ENCODE assay signal across 9 mouse cellular contexts in the genomic region with DNA sequence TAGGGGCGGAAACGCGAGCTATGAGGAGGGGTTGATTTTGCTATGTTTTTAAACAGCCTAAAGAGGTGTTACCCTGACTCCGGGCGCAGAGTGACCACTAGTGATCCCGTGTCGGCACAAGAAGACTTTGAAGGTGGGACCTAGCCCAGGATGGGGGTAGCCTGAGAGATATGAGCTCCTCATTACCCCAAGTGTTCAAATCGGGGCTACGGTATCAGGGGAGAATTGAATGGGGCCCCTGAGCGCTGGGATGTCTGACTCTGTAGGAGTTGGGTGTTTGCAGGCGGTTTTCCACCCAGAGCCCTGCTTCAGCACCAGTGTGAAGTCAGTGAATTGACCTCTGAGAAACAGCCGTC. TPM values are rescaled to one million over a fixed set of nuclear protein-coding genes. Genes with fewer than 3 reads are reported as not detected.
DNase-seq lines count a peak whose midpoint lies in the region; ATAC-seq and TF ChIP-seq lines count a peak whose summit lies in the region.
"Had no signal": no experiment of that assay in that cellular context is flagged by ENCODE, and none has a peak within 500 bp of the region (broad histone marks: within the 10 kb centered on the region; RNA-seq: fewer than 3 reads in every experiment).

No protein-coding gene starts in this region.

- no peaks in the 10 kb centered on the region; the same call in 1 of the 2 replicates for H3K36me3 ChIP-seq in embryonic facial prominence, embryonic 13.5 days
- H3K36me3 ChIP-seq in intestine, embryonic 15.5 days, result no peaks in the 10 kb centered on the region
- no peaks in the 10 kb centered on the region for H3K36me3 ChIP-seq in myocyte (ENCODE audit: control insufficient read depth, insufficient read depth)

- H3K27me3 ChIP-seq in embryonic facial prominence, embryonic 13.5 days, result no peaks in the 10 kb centered on the region
- no peaks in the 10 kb centered on the region for H3K27me3 ChIP-seq in intestine, embryonic 15.5 days (replicated peaks)
- no peaks in the 10 kb centered on the region for H3K27me3 ChIP-seq in myocyte (ENCODE audit: control insufficient read depth, insufficient read depth, insufficient read length)

- H3K79me2 ChIP-seq in myocyte (ENCODE audit: control insufficient read depth, insufficient read depth), result no peaks in the 10 kb centered on the region

- no peak for TF ChIP-seq CTCF in left cerebral cortex, adult 2 months (IDR thresholded peaks at IDR 0.05)

- intact Hi-C loops in left cerebral cortex, adult 2 months (cut with DNase I), result loop anchor here (1.0 to 10.0 kb wide), 3 partner anchors 48 to 157 kb away; a partner anchor contains a TSS
- intact Hi-C loops in left cerebral cortex, postnatal 25 days (cut with DNase I), result loop anchor here (1.0 to 10.0 kb wide), 4 partner anchors 25 to 187 kb away; a partner anchor contains a TSS

- no peak overlapping the region for H3ac ChIP-seq in myocyte (ENCODE audit: control insufficient read depth, insufficient read length)

- peak overlapping the region; percentile 77 for H3K9ac ChIP-seq in embryonic facial prominence, embryonic 13.5 days
- H3K9ac ChIP-seq in intestine, embryonic 15.5 days, result peak overlapping the region; percentile 50

- peak overlapping the region; percentile 91 for H3K27ac ChIP-seq in left cerebral cortex, adult 2 months
- H3K27ac ChIP-seq in embryonic facial prominence, embryonic 13.5 days, result no peak overlapping the region
- H3K27ac ChIP-seq in intestine, embryonic 15.5 days, result no peak overlapping the region

- peaks cover 15% of the 10 kb centered on the region for H3K4me1 ChIP-seq in embryonic facial prominence, embryonic 13.5 days
- peaks cover 5% of the 10 kb centered on the region for H3K4me1 ChIP-seq in intestine, embryonic 15.5 days (replicated peaks)

- no peak for TF ChIP-seq POLR2A in myocyte (IDR thresholded peaks at IDR 0.05; ENCODE audit: insufficient read length, low read depth)

- DNase-seq in left cerebral cortex, adult 2 months (ENCODE audit: extremely low spot score in 1 of 2, low spot score in 2 of 2), result no peak
- DNase-seq in left cerebral cortex, postnatal 25 days (ENCODE audit: low spot score in 2 of 2), result no peak
- DNase-seq in urinary bladder, postnatal 25 days (ENCODE audit: low spot score), result no peak
- no peak for DNase-seq in embryo, embryonic 11 days
- no peak for DNase-seq in frontal cortex, postnatal 36 days (ENCODE audit: low spot score in 2 of 2)

- no peaks in the 10 kb centered on the region for H3K9me3 ChIP-seq in embryonic facial prominence, embryonic 13.5 days
- no peaks in the 10 kb centered on the region for H3K9me3 ChIP-seq in intestine, embryonic 15.5 days

- peak; percentile 8; the same call in 1 of the 2 replicates for ATAC-seq in embryonic facial prominence, embryonic 13.5 days (ENCODE audit: insufficient number of reproducible peaks, insufficient read depth, low FRiP score, low TSS enrichment, low read depth)
- ATAC-seq in intestine, embryonic 15.5 days, result peak; percentile 50; the same call in 1 of the 2 replicates

- WGBS in embryonic facial prominence, embryonic 13.5 days, result 19% methylated on average over 12 of the region's 12 CpGs
- 20% methylated on average over 12 of the region's 12 CpGs for WGBS in intestine, embryonic 15.5 days

- H3K4me3 ChIP-seq in left cerebral cortex, adult 2 months, result peak overlapping the region; percentile 74
- H3K4me3 ChIP-seq in embryonic facial prominence, embryonic 13.5 days, result peak overlapping the region; percentile 67
- H3K4me3 ChIP-seq in intestine, embryonic 15.5 days (replicated peaks), result peak overlapping the region; percentile 52
- peak overlapping the region; percentile 40 for H3K4me3 ChIP-seq in myocyte

- peak overlapping the region; percentile 89 for H3K4me2 ChIP-seq in embryonic facial prominence, embryonic 13.5 days
- H3K4me2 ChIP-seq in intestine, embryonic 15.5 days (replicated peaks), result peak overlapping the region; percentile 81
- peak overlapping the region; percentile 77 for H3K4me2 ChIP-seq in myocyte (ENCODE audit: low read depth)

TF ChIP-seq in myocyte, 11 proteins besides CTCF, POLR2A, EP300 and RAD21:
- TF ChIP-seq TCF3 (IDR thresholded peaks at IDR 0.05; ENCODE audit: insufficient read length, low read depth) (no peak), REST (IDR thresholded peaks at IDR 0.05; ENCODE audit: insufficient read depth, insufficient read length) (no peak), E2F4 (IDR thresholded peaks at IDR 0.05; ENCODE audit: insufficient read depth) (no peak), TCF12 (IDR thresholded peaks at IDR 0.05; ENCODE audit: insufficient read depth, poor library complexity, severe bottlenecking) (no peak), MYOG (IDR thresholded peaks at IDR 0.05; ENCODE audit: control insufficient read depth in 1 of 3, insufficient read depth in 1 of 3, insufficient read length in 2 of 3, low read depth in 2 of 3) (no peak), MAX (IDR thresholded peaks at IDR 0.05; ENCODE audit: low read depth) (no peak), CEBPB (IDR thresholded peaks at IDR 0.05; ENCODE audit: insufficient read depth, poor library complexity, severe bottlenecking) (no peak), POLR2AphosphoS2 (IDR thresholded peaks at IDR 0.05; ENCODE audit: insufficient read length, low read depth) (no peak)

RNA-seq across cellular contexts. Expression of a gene that starts 11.1 kb away (rescaled TPM):
- total RNA-seq in left cerebral cortex, adult 2 months (2021), result 10 to 100 TPM; 60.9 to 72.6 TPM
- total RNA-seq in left cerebral cortex, postnatal 25 days (2021), result 10 to 100 TPM; 52.3 to 58.2 TPM
- polyA plus RNA-seq in embryonic facial prominence, embryonic 13.5 days (2015; fragmentation: Nextera tagmentation; extraction: Ambion mirVana), result 17.4 and 20.3 TPM in 2 replicates
- 22.2 and 24.8 TPM in 2 replicates for polyA plus RNA-seq in intestine, embryonic 15.5 days (2015; fragmentation: Nextera tagmentation; extraction: Ambion mirVana)
- polyA plus RNA-seq in myocyte (2012; fragmentation: generic; extraction: Trizol), result 0.17 TPM

RNA-seq across cellular contexts. Expression of a gene that starts 25.1 kb away (rescaled TPM):
- total RNA-seq in left cerebral cortex, adult 2 months (2021), result 10 to 100 TPM; 68.7 to 75.0 TPM
- total RNA-seq in left cerebral cortex, postnatal 25 days (2021), result 10 to 100 TPM; 70.0 to 76.6 TPM
- polyA plus RNA-seq in embryonic facial prominence, embryonic 13.5 days (2015; fragmentation: Nextera tagmentation; extraction: Ambion mirVana), result 12.6 and 13.5 TPM in 2 replicates
- polyA plus RNA-seq in intestine, embryonic 15.5 days (2015; fragmentation: Nextera tagmentation; extraction: Ambion mirVana), result 5.3 and 5.7 TPM in 2 replicates
- polyA plus RNA-seq in myocyte (2012; fragmentation: generic; extraction: Trizol), result 1.7 TPM

RNA-seq across cellular contexts. Expression of a gene that starts 26.2 kb away (rescaled TPM):
- 10 to 100 TPM; 15.4 to 17.6 TPM for total RNA-seq in left cerebral cortex, adult 2 months (2021)
- 10 to 100 TPM; 14.0 to 18.6 TPM for total RNA-seq in left cerebral cortex, postnatal 25 days (2021)
- 21.2 and 24.9 TPM in 2 replicates for polyA plus RNA-seq in embryonic facial prominence, embryonic 13.5 days (2015; fragmentation: Nextera tagmentation; extraction: Ambion mirVana)
- 35.0 and 40.8 TPM in 2 replicates for polyA plus RNA-seq in intestine, embryonic 15.5 days (2015; fragmentation: Nextera tagmentation; extraction: Ambion mirVana)
- polyA plus RNA-seq in myocyte (2012; fragmentation: generic; extraction: Trizol), result 166 TPM

RNA-seq across cellular contexts. Expression of a gene that starts 43.7 kb away (rescaled TPM):
- total RNA-seq in left cerebral cortex, adult 2 months (2021), result not detected
- not detected for total RNA-seq in left cerebral cortex, postnatal 25 days (2021)
- polyA plus RNA-seq in embryonic facial prominence, embryonic 13.5 days (2015; fragmentation: Nextera tagmentation; extraction: Ambion mirVana), result not detected in 2 replicates
- not detected in 2 replicates for polyA plus RNA-seq in intestine, embryonic 15.5 days (2015; fragmentation: Nextera tagmentation; extraction: Ambion mirVana)
- polyA plus RNA-seq in myocyte (2012; fragmentation: generic; extraction: Trizol), result not detected
- polyA plus RNA-seq: activated CD4-positive, CD25-positive, alpha-beta regulatory T cell, adult 4 months had no signal

RNA-seq across cellular contexts. Expression of a gene that starts 43.8 kb away (rescaled TPM):
- 1 to 10 TPM; 1.3 to 2.1 TPM for total RNA-seq in left cerebral cortex, adult 2 months (2021)
- total RNA-seq in left cerebral cortex, postnatal 25 days (2021), result 1 to 10 TPM in 1 of 2 experiments, under 1 TPM in 1; 0.96 to 1.2 TPM
- 11.1 and 11.5 TPM in 2 replicates for polyA plus RNA-seq in embryonic facial prominence, embryonic 13.5 days (2015; fragmentation: Nextera tagmentation; extraction: Ambion mirVana)
- polyA plus RNA-seq in intestine, embryonic 15.5 days (2015; fragmentation: Nextera tagmentation; extraction: Ambion mirVana), result 5.7 and 5.9 TPM in 2 replicates
- 11.5 TPM for polyA plus RNA-seq in myocyte (2012; fragmentation: generic; extraction: Trizol)

Comparison
In these comparisons a context has a peak if more than half of its experiments do, and no peak if none do; other contexts are left out.
1. RNA of a gene that starts 11.1 kb away (polyA plus RNA-seq): 22.2 to 24.8 TPM in intestine, embryonic 15.5 days and 17.4 to 20.3 TPM in embryonic facial prominence, embryonic 13.5 days; 0.17 TPM in myocyte (single experiment); every median in the first group is over 10 times any median in the second.
2. Peak in every context shown above with its lines, with median percentiles within 50 percentile points of each other: H3K4me3 ChIP-seq and H3K4me2 ChIP-seq.